Mouse (Mus musculus) stomach, embryonic 15.5 days (tissue): ENCODE results near the gene Mcmbp. TPM values are rescaled to one million over a fixed set of nuclear protein-coding genes. Genes with fewer than 3 reads are reported as not detected.
"Not testable (repeated sequence)": the region's sequence is repeated elsewhere in the genome, so short reads cannot be mapped to it uniquely, and the experiment has no call there.

Experiments used
- ATAC-seq: fragments of 200-750 bp; cut with Nextera tagmentation; 2 replicates; pipeline ENCODE4 v1.8.0; 2017; ENCODE audit warnings: low read depth, moderate number of reproducible peaks, moderate TSS enrichment; ENCODE audit not compliant: insufficient read depth, low FRiP score
- H3K27ac ChIP-seq: fragments of 300-500 bp; sonication (generic); 2 replicates; pipeline ENCODE4 v1.5.1; 2015; ENCODE audit warnings: mild to moderate bottlenecking, inconsistent platforms
- H3K27me3 ChIP-seq: fragments of 300-500 bp; sonication (generic); replicated peaks from 2 replicates; pipeline ENCODE4 v1.6.1; 2015; ENCODE audit warnings: inconsistent platforms
- H3K36me3 ChIP-seq: fragments of 300-500 bp; sonication (generic); 2 replicates; pipeline ENCODE4 v1.6.1; 2015; ENCODE audit warnings: inconsistent platforms
- H3K4me1 ChIP-seq: fragments of 300-500 bp; sonication (generic); 2 replicates; pipeline ENCODE4 v1.6.1; 2015; ENCODE audit warnings: inconsistent platforms
- H3K4me2 ChIP-seq: fragments of 300-500 bp; sonication (generic); 2 replicates; pipeline ENCODE4 v1.6.1; 2015; ENCODE audit warnings: mild to moderate bottlenecking, inconsistent platforms
- H3K4me3 ChIP-seq: fragments of 300-500 bp; sonication (generic); replicated peaks from 2 replicates; pipeline ENCODE4 v1.5.1; 2015; ENCODE audit warnings: inconsistent platforms
- H3K9ac ChIP-seq: fragments of 300-500 bp; sonication (generic); 2 replicates; pipeline ENCODE4 v1.6.1; 2015; ENCODE audit warnings: inconsistent platforms
- H3K9me3 ChIP-seq: fragments of 300-500 bp; sonication (generic); 2 replicates; pipeline ENCODE4 v1.6.1; 2016; ENCODE audit warnings: inconsistent platforms
- whole genome bisulfite sequencing: fragments of 180-500 bp; shearing (Covaris S2); methylation state at CpG from one replicate; pipeline ENCODE4 v1.1.7; 2015; 5-methylcytosine and 5-hydroxymethylcytosine counted together
- polyA plus RNA-seq: library from polyadenylated mRNA; unstranded; fragments of >200 nt; fragmentation: Nextera tagmentation; extraction: Ambion mirVana; gene quantifications from 2 replicates; pipeline ENCODE4 v1.2.1, GENCODE M21; 2015

Gene Mcmbp
- polyA plus RNA-seq, 1 experiment from 2014 or later: 60.9 TPM

GRCm38 (mm10) chr7:128717991-128718390 is 22.3 kb downstream of the Mcmbp start:
- Histone ChIP-seq H3K27me3 (no peaks in the 10 kb centered on the region), H3K4me2 (no peak overlapping the region), H3K27ac (no peak overlapping the region), H3K9ac (no peak overlapping the region), H3K36me3 (peaks cover 53% of the 10 kb centered on the region), H3K4me3 (no peak overlapping the region), H3K4me1 (no peaks in the 10 kb centered on the region), H3K9me3 (no peaks in the 10 kb centered on the region)
- ATAC-seq: no peak
- 73% methylated on average over 4 of the region's 4 CpGs for WGBS

- peak; percentile 79 for ATAC-seq
- peaks cover 61% of the 10 kb centered on the region for H3K36me3 ChIP-seq
- no peaks in the 10 kb centered on the region for H3K4me1 ChIP-seq
- H3K27me3 ChIP-seq: no peaks in the 10 kb centered on the region
- no peak overlapping the region for H3K9ac ChIP-seq
- no peak overlapping the region for H3K27ac ChIP-seq
- H3K4me2 ChIP-seq: no peak overlapping the region
- no peaks in the 10 kb centered on the region for H3K9me3 ChIP-seq
- H3K4me3 ChIP-seq: no peak overlapping the region
- WGBS: 20% methylated on average over 4 of the region's 4 CpGs
Measured at GRCm38 (mm10) chr7:128705735-128706134, 34.6 kb downstream of the Mcmbp start.

GRCm38 (mm10) chr7:128699959-128700358 is 40.3 kb downstream of the Mcmbp start:
- H3K9me3 ChIP-seq, H3K9ac ChIP-seq, H3K4me2 ChIP-seq, H3K4me3 ChIP-seq, H3K4me1 ChIP-seq, H3K27ac ChIP-seq, H3K27me3 ChIP-seq: not testable (repeated sequence)
- peaks cover 47% of the 10 kb centered on the region for H3K36me3 ChIP-seq
- peak; percentile 56; the same call in 1 of the 2 replicates for ATAC-seq
- 70% methylated on average over 6 of the region's 6 CpGs for WGBS

GRCm38 (mm10) chr7:128694848-128695247 is 45.4 kb downstream of the Mcmbp start:
- no peak overlapping the region for H3K4me2 ChIP-seq
- H3K9me3 ChIP-seq: no peaks in the 10 kb centered on the region
- no peak overlapping the region for H3K9ac ChIP-seq
- 75% methylated on average over 10 of the region's 10 CpGs for WGBS
- no peaks in the 10 kb centered on the region for H3K27me3 ChIP-seq
- H3K36me3 ChIP-seq: peaks cover 20% of the 10 kb centered on the region
- H3K27ac ChIP-seq: no peak overlapping the region
- no peak overlapping the region for H3K4me3 ChIP-seq
- ATAC-seq: no peak
- H3K4me1 ChIP-seq: no peaks in the 10 kb centered on the region

- Histone ChIP-seq H3K36me3 (peaks cover 17% of the 10 kb centered on the region), H3K4me2 (no peak overlapping the region), H3K27me3 (no peaks in the 10 kb centered on the region), H3K27ac (no peak overlapping the region), H3K9me3 (no peaks in the 10 kb centered on the region), H3K4me1 (no peaks in the 10 kb centered on the region), H3K4me3 (no peak overlapping the region), H3K9ac (no peak overlapping the region)
- no peak for ATAC-seq
- 86% methylated on average over 7 of the region's 7 CpGs for WGBS
Measured at GRCm38 (mm10) chr7:128692163-128692562, 48.1 kb downstream of the Mcmbp start.

GRCm38 (mm10) chr7:128690796-128691195 is 49.5 kb downstream of the Mcmbp start:
- Histone ChIP-seq H3K36me3 (peaks cover 20% of the 10 kb centered on the region), H3K9ac (no peak overlapping the region), H3K4me1 (no peaks in the 10 kb centered on the region), H3K4me3 (no peak overlapping the region), H3K27ac (no peak overlapping the region), H3K9me3 (no peaks in the 10 kb centered on the region), H3K27me3 (no peaks in the 10 kb centered on the region), H3K4me2 (no peak overlapping the region)
- 58% methylated on average over 7 of the region's 7 CpGs for WGBS
- no peak for ATAC-seq

GRCm38 (mm10) chr7:128690070-128690469 is 50.2 kb downstream of the Mcmbp start:
- Histone ChIP-seq H3K4me3 (no peak overlapping the region), H3K4me1 (no peaks in the 10 kb centered on the region), H3K4me2 (no peak overlapping the region), H3K36me3 (peaks cover 26% of the 10 kb centered on the region), H3K27me3 (no peaks in the 10 kb centered on the region), H3K27ac (no peak overlapping the region), H3K9ac (no peak overlapping the region), H3K9me3 (no peaks in the 10 kb centered on the region)
- WGBS: 23% methylated on average over 7 of the region's 7 CpGs
- no peak for ATAC-seq

- Histone ChIP-seq H3K9ac (no peak overlapping the region), H3K4me1 (no peaks in the 10 kb centered on the region), H3K9me3 (no peaks in the 10 kb centered on the region), H3K4me2 (no peak overlapping the region), H3K27ac (no peak overlapping the region), H3K27me3 (no peaks in the 10 kb centered on the region), H3K4me3 (no peak overlapping the region), H3K36me3 (peaks cover 29% of the 10 kb centered on the region)
- no peak for ATAC-seq
- WGBS: 82% methylated on average over 8 of the region's 8 CpGs
Measured at GRCm38 (mm10) chr7:128689347-128689746, 50.9 kb downstream of the Mcmbp start.

- H3K27me3 ChIP-seq: no peaks in the 10 kb centered on the region
- H3K27ac ChIP-seq: no peak overlapping the region
- no peaks in the 10 kb centered on the region for H3K4me1 ChIP-seq
- H3K4me3 ChIP-seq: peak overlapping the region; percentile 45
- WGBS: 51% methylated on average over 56 of the region's 56 CpGs
- H3K9ac ChIP-seq: no peak overlapping the region
- H3K9me3 ChIP-seq: no peaks in the 10 kb centered on the region
- H3K4me2 ChIP-seq: peak overlapping the region; percentile 61
- peaks cover 32% of the 10 kb centered on the region for H3K36me3 ChIP-seq
- peak; percentile 70 for ATAC-seq
Measured at GRCm38 (mm10) chr7:128687821-128688564, 52.3 kb downstream of the Mcmbp start.

GRCm38 (mm10) chr7:128678546-128678945 is 61.7 kb downstream of the Mcmbp start:
- H3K4me1 ChIP-seq: no peaks in the 10 kb centered on the region
- H3K9me3 ChIP-seq: no peaks in the 10 kb centered on the region
- no peak overlapping the region for H3K4me3 ChIP-seq
- H3K4me2 ChIP-seq: no peak overlapping the region
- no peak overlapping the region for H3K9ac ChIP-seq
- H3K36me3 ChIP-seq: peaks cover 6% of the 10 kb centered on the region
- no peak overlapping the region for H3K27ac ChIP-seq
- no peaks in the 10 kb centered on the region for H3K27me3 ChIP-seq
- no peak for ATAC-seq
- WGBS: 72% methylated on average over 3 of the region's 3 CpGs

GRCm38 (mm10) chr7:128672408-128673010 is 67.8 kb downstream of the Mcmbp start:
- Histone ChIP-seq H3K27me3 (no peaks in the 10 kb centered on the region), H3K9me3 (no peaks in the 10 kb centered on the region), H3K9ac (no peak overlapping the region), H3K4me3 (no peak overlapping the region), H3K36me3 (peaks cover 6% of the 10 kb centered on the region; the same call in 1 of the 2 replicates), H3K4me1 (peaks cover 11% of the 10 kb centered on the region; the same call in 1 of the 2 replicates), H3K27ac (no peak overlapping the region), H3K4me2 (peak overlapping the region; percentile 6; the same call in 1 of the 2 replicates)
- peak; percentile 88 for ATAC-seq
- 21% methylated on average over 15 of the region's 15 CpGs for WGBS

GRCm38 (mm10) chr7:128671952-128672351 is 68.3 kb downstream of the Mcmbp start:
- Histone ChIP-seq H3K36me3 (peaks cover 6% of the 10 kb centered on the region; the same call in 1 of the 2 replicates), H3K4me3 (no peak overlapping the region), H3K27ac (no peak overlapping the region), H3K4me2 (no peak overlapping the region), H3K27me3 (no peaks in the 10 kb centered on the region), H3K9ac (no peak overlapping the region), H3K9me3 (no peaks in the 10 kb centered on the region), H3K4me1 (peaks cover 11% of the 10 kb centered on the region; the same call in 1 of the 2 replicates)
- ATAC-seq: no peak
- WGBS: 26% methylated on average over 8 of the region's 8 CpGs
